Mouse (Mus musculus) thymus, postnatal 25 days (tissue): ENCODE results near the gene Kctd14.

Source experiments
- DNase-seq: peaks from one replicate; pipeline ENCODE4 v3.0.0; 2022

The Kctd14 gene

GRCm38 (mm10) chr7:97446171-97446925 is 4.8 kb upstream of the Kctd14 start:
- DNase-seq = peak; percentile 45

GRCm38 (mm10) chr7:97447050-97447531 is 4.0 kb upstream of the Kctd14 start:
- DNase-seq = peak; percentile 28

- DNase-seq = peak; percentile 22
Observed at GRCm38 (mm10) chr7:97452196-97452595, 1.1 kb downstream of the Kctd14 start.

GRCm38 (mm10) chr7:97453141-97453921 is 2.2 kb downstream of the Kctd14 start:
- DNase-seq = peak; percentile 25

GRCm38 (mm10) chr7:97454795-97455194 is 3.7 kb downstream of the Kctd14 start:
- no peak for DNase-seq

- DNase-seq = no peak
Observed at GRCm38 (mm10) chr7:97455577-97455976, 4.5 kb downstream of the Kctd14 start.

GRCm38 (mm10) chr7:97473001-97473400 is 21.9 kb downstream of the Kctd14 start:
- DNase-seq = no peak

GRCm38 (mm10) chr7:97479349-97479748 is 28.2 kb downstream of the Kctd14 start:
- no peak for DNase-seq

GRCm38 (mm10) chr7:97480290-97480689 is 29.2 kb downstream of the Kctd14 start:
- no peak for DNase-seq

GRCm38 (mm10) chr7:97480821-97481339 is 29.8 kb downstream of the Kctd14 start, which contains the start of gene Ints4:
TSS of gene Ints4 (plus strand) at chr7:97480956.
- DNase-seq = peak; percentile 88

- no peak for DNase-seq
Observed at GRCm38 (mm10) chr7:97483378-97483777, 32.3 kb downstream of the Kctd14 start.

GRCm38 (mm10) chr7:97491157-97491556 is 40.0 kb downstream of the Kctd14 start:
- no peak for DNase-seq

GRCm38 (mm10) chr7:97492420-97492819 is 41.3 kb downstream of the Kctd14 start:
- DNase-seq = no peak

GRCm38 (mm10) chr7:97495052-97495451 is 43.9 kb downstream of the Kctd14 start:
- no peak for DNase-seq

GRCm38 (mm10) chr7:97500555-97501209 is 49.6 kb downstream of the Kctd14 start:
- no peak for DNase-seq
